Mouse (Mus musculus) C2C12 (cell line): ENCODE data around the gene Axin2.

ENCODE experiments used
- CTCF ChIP-seq: IDR thresholded peaks from one replicate; pipeline ENCODE4 v1.5.1; 2011; ENCODE audit not compliant: control insufficient read depth, insufficient read depth, insufficient read length
- MAX ChIP-seq: IDR thresholded peaks from one replicate; pipeline ENCODE4 v1.6.1; 2011; ENCODE audit warnings: mild to moderate bottlenecking, control low read depth
- MYOD1 ChIP-seq: IDR thresholded peaks from one replicate; pipeline ENCODE4 v1.6.1; 2011; ENCODE audit warnings: low read depth; ENCODE audit not compliant: control insufficient read depth, insufficient read length
- MYOG ChIP-seq: IDR thresholded peaks from one replicate; pipeline ENCODE4 v1.6.1; 2011; ENCODE audit not compliant: control insufficient read depth, insufficient read length; ENCODE audit errors: extremely low read depth
- USF1 ChIP-seq: IDR thresholded peaks from one replicate; pipeline ENCODE4 v1.6.1; 2011; ENCODE audit warnings: low read depth, mild to moderate bottlenecking, control low read depth, moderate library complexity

GRCm38 (mm10) chr11:108941836-108942235, 21.7 kb downstream of the Axin2 start:
- TF ChIP-seq CTCF (no peak), MAX (no peak), USF1 (no peak), MYOD1 (no peak), MYOG (no peak)
